Mouse (Mus musculus) heart, adult 8-10 months (tissue): Measurements from ENCODE around the gene Fam117a. TPM values are rescaled to one million over a fixed set of nuclear protein-coding genes. Genes with fewer than 3 reads are reported as not detected.

Experiments used
- DNase-seq: peaks from one replicate; pipeline ENCODE4 v3.0.0; 2022; ENCODE audit warnings: low spot score
- total RNA-seq, 4 experiments: library from RNA; stranded (reverse); gene quantifications; 2 replicates each; pipeline ENCODE4 v1.2.4; 2022

Gene Fam117a
- total RNA-seq, 4 experiments from 2014 or later, result 5.1 to 6.6 (median 6.0) TPM

- DNase-seq, result peak; percentile 45
Observed at GRCm38 (mm10) chr11:95420880-95421435, 84.1 kb downstream of the Fam117a start.

GRCm38 (mm10) chr11:95423505-95423904 lies 86.7 kb downstream of the Fam117a start:
- DNase-seq, result no peak

- DNase-seq, result peak; percentile 13
Observed at GRCm38 (mm10) chr11:95431344-95431743, 94.5 kb downstream of the Fam117a start.

Other genes starting within 250 kb of the Fam117a start
- gene Dlx3, start 216.9 kb upstream of the Fam117a start, total RNA-seq, result not detected
- not detected for gene Dlx4, start 190.8 kb upstream of the Fam117a start, total RNA-seq
- gene Tac4, start 75.5 kb upstream of the Fam117a start, total RNA-seq, result not detected
- 10 to 100 TPM; 27.2 to 37.8 (median 32.3) TPM for gene Kat7, start 26.8 kb upstream of the Fam117a start, total RNA-seq
- 10 to 100 TPM; 35.4 to 42.2 (median 36.5) TPM for gene Slc35b1, start 47.7 kb downstream of the Fam117a start, total RNA-seq
- 100 to 1,000 TPM; 159 to 184 (median 160) TPM for gene Spop, start 77.1 kb downstream of the Fam117a start, total RNA-seq
- gene Nxph3, start 177.6 kb downstream of the Fam117a start, total RNA-seq, result under 1 TPM; 0.41 to 0.76 (median 0.50) TPM